Mouse (Mus musculus): Measurements from ENCODE around the gene Cpa1.

DNA sequence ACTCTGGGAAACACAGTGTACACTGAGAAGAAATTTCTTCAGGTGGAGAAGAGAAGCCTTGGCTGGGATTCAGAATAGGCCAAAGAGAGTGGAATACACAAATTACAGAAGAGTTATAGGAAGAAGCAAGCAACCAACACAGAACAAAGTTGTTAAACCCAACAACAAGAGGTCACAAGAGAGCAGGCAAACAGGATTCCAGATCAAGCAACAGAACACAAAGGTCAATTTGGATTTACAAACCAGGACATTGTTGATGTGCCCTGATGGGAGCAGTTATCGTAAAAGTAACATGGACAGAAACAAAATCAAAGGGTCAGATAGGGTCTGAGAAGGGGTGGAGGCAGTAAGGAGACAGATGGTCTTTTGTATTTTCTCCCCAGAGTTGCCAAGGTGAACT is 45.6 kb downstream of the Cpa1 start:
- TF ChIP-seq CTCF (IDR thresholded peaks at IDR 0.05): no peak
- TF ChIP-seq POLR2A (IDR thresholded peaks at IDR 0.05; ENCODE audit: insufficient read depth, low read depth, low read length): no peak
- TF ChIP-seq EP300 (IDR thresholded peaks at IDR 0.05; ENCODE audit: insufficient read depth, low read depth, low read length): no peak
